Mouse (Mus musculus) CD4-positive helper T cell, adult 2 months (primary cell): ENCODE data around the gene Rmdn2.
A peak's percentile ranks its signal among the peaks of the same experiment; 100 is the strongest.

Experiments
- DNase-seq: peaks from one replicate; pipeline ENCODE4 v3.0.0-alpha.2; 2012; ENCODE audit warnings: low read depth, missing footprints, low spot score

Gene Rmdn2

DNA sequence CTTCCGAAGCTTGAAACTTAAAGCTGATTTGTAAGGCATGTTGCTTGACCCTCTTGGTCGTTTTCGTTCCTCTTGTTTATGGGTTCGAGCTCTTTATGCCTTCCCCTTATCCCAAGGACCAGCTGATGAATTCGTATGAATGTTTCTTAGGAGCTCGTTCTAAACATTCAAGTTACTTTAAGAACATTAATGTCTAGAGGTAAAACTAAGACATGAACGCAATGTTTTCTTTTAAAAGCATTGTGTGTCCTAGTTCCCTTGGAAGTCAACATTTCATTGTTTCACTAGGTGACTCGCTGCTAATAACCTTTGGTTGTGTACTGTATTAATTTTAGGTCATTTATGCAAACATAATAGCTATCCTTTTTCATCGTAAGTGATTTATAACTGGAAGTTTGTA lies 4.2 kb downstream of the Rmdn2 start:
- DNase-seq, result no peak

DNA sequence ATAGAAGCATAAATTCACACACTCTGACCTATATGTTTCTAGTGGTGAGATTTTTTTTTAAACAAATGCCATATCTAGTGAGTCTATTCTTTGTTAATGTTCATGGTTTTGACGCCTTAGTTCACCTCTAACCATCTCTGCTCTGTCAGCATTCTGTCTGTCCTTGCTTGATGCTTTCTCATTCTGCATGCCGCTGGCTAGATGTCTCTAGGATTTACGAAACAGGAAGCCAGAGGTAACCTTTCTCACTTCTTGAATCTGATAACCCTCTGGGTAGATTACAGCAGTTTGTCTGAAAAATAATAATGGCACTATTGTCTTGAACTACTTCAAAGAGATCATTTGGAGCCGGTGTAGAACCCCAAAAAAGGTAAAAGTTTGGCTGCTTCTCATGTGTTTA lies 5.0 kb downstream of the Rmdn2 start:
- DNase-seq, result peak; percentile 36

- DNase-seq, result no peak
These were observed 6.8 kb downstream of the Rmdn2 start for GRCm38 (mm10) chr17:79618455-79618854.

GRCm38 (mm10) chr17:79618984-79619383 lies 7.3 kb downstream of the Rmdn2 start:
- no peak for DNase-seq

DNA sequence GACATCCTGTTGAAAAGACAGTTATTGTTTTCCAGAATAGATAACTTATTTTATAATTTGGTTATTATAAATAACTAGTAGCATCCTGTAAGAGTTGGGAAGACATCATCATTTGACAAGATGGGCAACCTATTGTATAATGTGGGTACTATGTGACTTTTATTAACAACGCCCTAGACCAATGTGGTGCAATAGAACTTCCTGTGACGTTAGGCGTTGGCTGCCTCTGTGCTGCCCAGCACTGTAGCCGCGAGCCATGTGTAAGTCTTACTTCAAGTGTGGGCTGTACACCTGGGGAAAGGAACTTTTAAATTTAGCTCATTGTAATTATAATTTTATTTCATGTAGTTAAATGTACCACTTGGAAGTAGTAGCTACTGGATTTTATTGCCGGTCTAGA lies 10.4 kb downstream of the Rmdn2 start:
- no peak for DNase-seq

GRCm38 (mm10) chr17:79622574-79622973 lies 10.9 kb downstream of the Rmdn2 start:
- no peak for DNase-seq

DNA sequence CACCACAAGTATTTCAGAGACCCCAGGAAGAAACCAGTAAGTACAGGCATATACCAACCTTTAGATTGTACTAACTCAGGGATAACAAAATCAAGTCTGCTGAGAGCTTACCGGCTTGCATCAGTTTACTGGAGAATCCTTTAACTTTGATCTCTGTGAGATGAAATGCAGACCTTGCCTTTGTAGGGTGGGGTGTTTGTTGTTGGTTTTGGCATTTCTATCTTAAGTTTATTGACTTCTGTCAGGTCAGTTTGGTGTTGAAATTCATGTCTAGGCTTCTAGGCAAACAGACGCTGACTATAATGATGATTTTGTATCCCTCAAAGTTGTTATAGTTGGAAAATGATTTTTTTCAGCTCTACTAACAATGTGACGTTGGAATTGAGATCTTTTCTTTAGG lies 12.2 kb downstream of the Rmdn2 start:
- no peak for DNase-seq

DNA sequence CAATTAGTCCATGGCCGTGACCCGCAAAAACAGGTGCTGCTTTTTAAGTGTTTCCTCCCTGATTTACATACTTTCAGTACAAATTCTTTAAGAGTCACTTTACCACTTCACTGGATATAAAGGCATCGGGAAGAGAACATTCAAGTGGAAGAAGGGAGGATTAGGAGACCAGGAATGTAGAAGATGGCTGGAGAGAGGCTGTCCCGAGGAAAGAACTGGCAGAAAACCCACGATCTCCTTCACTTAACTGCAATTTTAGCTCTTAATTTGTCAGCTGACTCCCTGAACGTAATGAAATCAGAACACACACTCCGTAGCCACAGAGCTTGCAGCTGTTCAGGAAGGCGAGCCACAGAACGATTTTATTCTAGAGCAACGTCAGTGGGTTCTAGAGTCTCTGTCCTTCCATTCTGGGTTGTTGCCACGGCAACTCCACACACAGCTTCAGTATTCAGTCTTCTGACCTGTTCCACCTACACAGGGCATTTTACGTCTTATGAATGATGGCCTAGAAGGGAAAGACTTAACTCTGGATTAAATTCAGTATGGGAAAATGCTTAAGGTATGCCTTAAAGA lies 14.7 kb downstream of the Rmdn2 start:
- DNase-seq, result no peak

GRCm38 (mm10) chr17:79649893-79650292 lies 38.2 kb downstream of the Rmdn2 start:
- DNase-seq, result no peak

DNA sequence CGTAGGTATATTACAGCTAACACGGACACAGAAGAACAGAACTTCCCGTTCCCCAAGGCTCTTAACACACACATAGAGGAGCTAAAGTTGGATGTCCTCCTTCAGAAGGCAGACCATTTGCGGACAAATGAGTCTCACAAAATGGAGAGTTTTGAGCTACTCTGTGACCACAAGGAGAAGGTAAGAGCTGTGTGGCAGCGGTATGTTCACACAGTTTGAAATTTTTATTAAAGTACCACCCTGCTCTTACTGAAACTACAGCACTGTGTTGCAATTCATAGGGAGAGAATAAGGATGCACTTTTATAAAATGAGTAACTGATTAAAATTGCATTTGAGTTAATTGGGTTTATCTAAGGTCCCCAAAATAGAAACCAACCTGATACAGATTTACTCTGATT lies 38.6 kb downstream of the Rmdn2 start:
- no peak for DNase-seq

DNA sequence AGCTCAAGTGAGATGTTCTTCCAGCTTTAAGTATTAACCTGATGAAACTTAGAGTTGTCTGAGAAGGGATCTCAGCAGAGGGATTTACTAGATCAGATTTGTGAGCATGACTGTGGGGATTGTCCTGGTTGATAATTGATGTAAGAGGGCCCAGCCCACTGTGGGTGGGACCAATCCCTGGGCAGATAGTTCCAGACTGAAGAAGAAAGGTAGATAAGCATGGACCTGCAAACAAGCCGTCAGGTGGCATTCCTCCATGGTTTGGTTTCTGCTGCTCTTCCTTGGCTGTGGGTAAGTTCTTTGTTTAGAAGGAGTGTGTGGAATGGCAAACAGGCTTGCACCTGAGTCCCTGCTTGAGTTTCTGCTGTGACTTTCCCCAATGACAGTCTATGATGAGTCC lies 41.5 kb downstream of the Rmdn2 start:
- DNase-seq, result no peak

- no peak for DNase-seq
These were observed 42.5 kb downstream of the Rmdn2 start for GRCm38 (mm10) chr17:79654187-79654586.

DNA sequence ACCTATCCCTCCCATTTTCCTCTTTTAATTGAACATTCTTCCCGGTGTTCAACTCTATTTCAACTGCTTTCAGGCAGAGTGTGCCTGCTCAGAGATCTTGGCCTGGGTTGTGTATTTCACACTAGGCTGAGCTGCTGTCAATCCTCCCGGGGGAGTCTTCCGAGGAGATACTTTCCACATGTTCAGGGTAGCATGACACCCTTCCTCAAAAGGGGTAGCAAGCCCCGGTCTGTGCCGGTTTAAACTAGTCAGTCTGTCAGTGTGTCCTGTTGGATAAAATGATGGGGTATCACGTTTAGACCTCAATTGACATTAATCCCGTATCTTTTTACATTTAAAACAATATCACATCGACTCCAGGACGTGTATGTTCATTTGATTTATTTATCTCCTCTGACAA lies 46.1 kb downstream of the Rmdn2 start:
- no peak for DNase-seq

DNA sequence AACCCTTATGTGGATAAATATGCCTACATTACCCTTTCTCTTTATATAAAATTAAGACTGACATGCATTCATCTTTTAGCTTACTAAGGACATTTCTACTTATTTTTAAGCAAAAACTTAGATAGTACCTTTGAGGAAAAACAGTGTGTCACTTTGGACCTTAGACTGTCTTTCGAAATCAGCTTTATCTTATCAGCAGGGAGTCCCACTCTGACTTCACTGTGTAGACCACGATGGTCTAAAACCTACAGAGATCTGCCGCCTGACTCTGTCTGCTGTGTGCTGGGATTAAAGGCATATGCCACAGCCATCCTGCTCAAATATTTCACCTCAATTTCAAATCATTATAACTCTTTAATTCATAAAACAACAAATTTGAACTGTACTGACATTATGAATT lies 46.8 kb downstream of the Rmdn2 start:
- no peak for DNase-seq

DNA sequence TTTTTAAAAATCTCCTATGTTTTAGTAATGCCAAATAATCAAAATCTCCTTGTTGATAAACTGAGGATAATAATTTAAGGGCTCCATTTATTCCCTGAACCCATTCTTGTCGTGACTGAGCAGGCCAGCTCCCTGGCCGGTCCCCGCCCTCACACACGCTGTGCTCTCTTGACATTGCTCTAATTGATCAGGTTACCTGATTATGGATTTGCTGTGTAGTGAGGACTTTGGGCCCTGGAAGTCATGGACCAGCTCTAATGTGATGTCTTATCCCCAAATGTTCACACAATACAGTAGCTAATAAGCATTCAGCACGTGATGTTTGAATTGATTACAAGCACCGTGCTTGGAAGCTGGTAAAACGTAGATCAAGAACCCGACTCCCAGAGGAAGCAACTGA lies 47.2 kb downstream of the Rmdn2 start:
- no peak for DNase-seq

DNA sequence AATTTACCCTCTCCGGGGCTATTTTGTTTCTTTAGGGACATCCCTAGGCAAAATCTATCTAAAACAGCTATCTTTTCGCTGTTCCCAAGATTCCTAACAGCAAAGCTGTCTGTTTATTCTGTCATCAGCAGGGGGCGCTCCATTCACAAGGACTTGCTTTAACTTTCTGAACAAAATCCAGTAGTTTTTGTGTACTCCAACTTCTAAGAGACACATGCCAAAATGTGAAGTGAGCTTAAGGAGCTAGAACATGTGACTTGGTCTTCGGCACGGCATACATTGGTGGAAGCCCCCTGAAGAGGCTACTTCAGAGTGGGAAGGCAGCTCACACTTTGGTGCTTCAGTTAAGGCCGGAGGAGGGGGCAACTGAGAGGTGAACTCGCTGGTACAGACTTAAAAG lies 49.7 kb downstream of the Rmdn2 start:
- DNase-seq, result peak; percentile 40

DNA sequence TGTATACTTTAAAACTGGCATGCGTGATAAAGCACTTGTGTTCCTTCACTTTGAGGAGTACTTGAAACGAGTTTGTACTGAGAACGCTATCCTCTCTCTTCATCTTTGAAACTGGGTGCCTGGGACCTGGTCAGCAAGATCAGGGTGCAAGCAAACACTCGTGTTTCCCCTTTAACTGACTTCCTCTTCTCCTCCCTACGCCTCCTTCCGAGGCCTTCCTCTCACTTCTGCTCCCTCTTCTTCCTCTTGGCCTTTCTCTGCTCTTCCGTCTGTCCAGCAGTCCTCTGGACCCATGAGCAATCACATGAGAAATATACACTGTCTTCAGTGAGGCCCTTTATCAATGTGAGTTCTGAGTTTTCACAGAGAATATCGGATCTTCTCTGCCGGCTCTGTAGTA lies 50.2 kb downstream of the Rmdn2 start:
- DNase-seq, result no peak

GRCm38 (mm10) chr17:79663393-79664105 lies 51.9 kb downstream of the Rmdn2 start:
- peak; percentile 47 for DNase-seq

GRCm38 (mm10) chr17:79664106-79664417 lies 52.4 kb downstream of the Rmdn2 start:
- no peak for DNase-seq

- no peak for DNase-seq
These were observed 59.2 kb downstream of the Rmdn2 start for GRCm38 (mm10) chr17:79670837-79671236.

- no peak for DNase-seq
These were observed 83.4 kb downstream of the Rmdn2 start for GRCm38 (mm10) chr17:79695106-79695505.

- no peak for DNase-seq
These were observed 83.9 kb downstream of the Rmdn2 start for GRCm38 (mm10) chr17:79695541-79695940.

DNA sequence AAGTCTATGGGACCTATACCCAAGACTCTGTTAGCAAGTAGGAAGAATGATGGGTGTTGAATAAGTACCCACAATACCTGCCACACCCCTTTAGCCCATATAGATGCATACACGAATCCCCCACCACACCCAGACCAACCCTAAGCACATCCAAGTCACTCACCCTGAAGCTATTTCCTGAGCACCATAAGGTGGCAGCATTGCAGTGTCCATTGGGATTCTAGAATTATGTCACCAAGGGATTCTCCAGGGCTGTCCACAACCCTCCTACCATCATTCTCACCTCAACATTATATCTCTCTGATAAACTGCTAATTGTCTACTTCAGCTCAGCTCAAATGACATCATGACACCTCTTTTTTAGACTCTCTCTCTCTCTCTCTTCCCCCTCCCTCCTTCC lies 87.5 kb downstream of the Rmdn2 start:
- peak; percentile 7 for DNase-seq

DNA sequence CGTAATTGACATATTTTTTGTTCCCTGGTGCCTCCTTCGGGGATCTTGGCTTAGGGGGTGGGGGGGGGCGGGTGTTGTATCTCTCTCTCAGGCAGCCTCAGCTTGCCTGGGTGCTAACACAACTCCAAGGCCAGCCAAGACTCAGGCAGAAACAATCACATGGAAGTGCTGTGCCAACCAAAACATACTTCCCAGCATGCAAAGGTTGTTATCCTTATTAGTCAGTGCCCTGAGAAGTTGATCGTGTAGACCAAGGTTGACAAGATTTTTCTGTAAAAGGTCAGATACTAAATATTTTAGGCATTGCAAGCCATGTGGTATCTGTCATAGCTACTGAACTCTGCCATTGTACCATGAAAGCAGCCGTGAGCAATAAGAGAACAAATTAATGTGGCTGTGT lies 89.2 kb downstream of the Rmdn2 start:
- DNase-seq, result no peak
